Mouse (Mus musculus) erythroblast, embryonic 14.5 days (primary cell): ENCODE data around the gene Cdc42ep3.

Experiments
- GATA1 ChIP-seq: IDR thresholded peaks from 2 replicates; pipeline ENCODE4 v1.6.1; 2012; ENCODE audit warnings: low read length, inconsistent platforms, mixed read lengths
- TAL1 ChIP-seq: IDR thresholded peaks from 3 replicates; pipeline ENCODE4 v1.6.1; 2012; ENCODE audit warnings: low read length, inconsistent platforms, mixed read lengths

- TF ChIP-seq GATA1 (no peak), TAL1 (no peak)
Observed at GRCm38 (mm10) chr17:79393886-79394285, 39.0 kb upstream of the Cdc42ep3 start.
